Mouse (Mus musculus): Measurements from ENCODE around the gene Gon7. TPM values are rescaled to one million over a fixed set of nuclear protein-coding genes. Genes with fewer than 3 reads are reported as not detected.
A peak's percentile ranks its signal among the peaks of the same experiment; 100 is the strongest.

Gon7 gene
- polyA plus RNA-seq, 1 experiment = 11.2 TPM

DNA sequence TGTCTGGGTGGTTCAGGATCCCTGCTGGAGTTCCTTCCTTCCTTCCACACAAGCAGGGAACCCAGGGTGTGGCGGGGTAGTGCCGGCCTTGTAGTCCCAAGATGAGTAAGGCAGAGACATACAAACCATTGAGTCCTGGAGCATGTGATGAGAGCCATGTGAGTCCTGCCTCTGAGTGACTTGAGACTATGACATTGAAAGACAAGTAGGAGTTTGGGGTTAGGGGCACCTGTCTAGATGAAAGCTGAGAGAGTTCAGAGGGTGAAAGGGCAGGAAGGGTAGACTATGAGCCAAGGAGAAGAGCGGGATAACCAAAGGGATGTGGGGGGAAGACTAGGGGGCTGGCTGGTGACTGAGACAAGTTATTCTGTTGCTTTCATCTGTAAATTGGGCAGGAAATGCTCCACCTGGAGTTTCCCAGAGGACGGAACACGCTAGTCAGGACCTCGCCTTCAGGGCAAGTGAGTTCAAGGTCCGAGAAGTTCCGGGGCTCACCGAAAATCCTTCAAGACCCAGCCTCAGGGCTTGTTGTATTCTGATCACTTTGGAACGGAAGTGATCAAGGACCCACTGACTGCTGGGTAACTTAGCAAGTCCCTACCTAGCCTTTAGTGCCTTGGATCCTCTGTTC lies 50.7 kb downstream of the Gon7 start:
- peak overlapping the region; percentile 95 for H3K27ac ChIP-seq (ENCODE audit: insufficient read depth, low read depth, low read length)
- H3K4me3 ChIP-seq (ENCODE audit: low read depth, low read length) = no peak overlapping the region
- H3K36me3 ChIP-seq (ENCODE audit: control insufficient read depth, insufficient read depth, low read length) = no peaks in the 10 kb centered on the region
- no peak; the same call in 1 of the 2 replicates for TF ChIP-seq POLR2A (IDR thresholded peaks at IDR 0.05; ENCODE audit: low read depth, low read length)
- no peak for TF ChIP-seq CTCF (IDR thresholded peaks at IDR 0.05; ENCODE audit: extremely low read depth, insufficient read length, insufficient replicate concordance, low read depth, low read length)
- WGBS = 47% methylated on average over 10 of the region's 10 CpGs
- peaks cover 26% of the 10 kb centered on the region for H3K4me1 ChIP-seq (ENCODE audit: control insufficient read depth, insufficient read depth, insufficient read length, low read length)
- no peaks in the 10 kb centered on the region for H3K27me3 ChIP-seq (ENCODE audit: control insufficient read depth, insufficient read depth, low read length)

DNA sequence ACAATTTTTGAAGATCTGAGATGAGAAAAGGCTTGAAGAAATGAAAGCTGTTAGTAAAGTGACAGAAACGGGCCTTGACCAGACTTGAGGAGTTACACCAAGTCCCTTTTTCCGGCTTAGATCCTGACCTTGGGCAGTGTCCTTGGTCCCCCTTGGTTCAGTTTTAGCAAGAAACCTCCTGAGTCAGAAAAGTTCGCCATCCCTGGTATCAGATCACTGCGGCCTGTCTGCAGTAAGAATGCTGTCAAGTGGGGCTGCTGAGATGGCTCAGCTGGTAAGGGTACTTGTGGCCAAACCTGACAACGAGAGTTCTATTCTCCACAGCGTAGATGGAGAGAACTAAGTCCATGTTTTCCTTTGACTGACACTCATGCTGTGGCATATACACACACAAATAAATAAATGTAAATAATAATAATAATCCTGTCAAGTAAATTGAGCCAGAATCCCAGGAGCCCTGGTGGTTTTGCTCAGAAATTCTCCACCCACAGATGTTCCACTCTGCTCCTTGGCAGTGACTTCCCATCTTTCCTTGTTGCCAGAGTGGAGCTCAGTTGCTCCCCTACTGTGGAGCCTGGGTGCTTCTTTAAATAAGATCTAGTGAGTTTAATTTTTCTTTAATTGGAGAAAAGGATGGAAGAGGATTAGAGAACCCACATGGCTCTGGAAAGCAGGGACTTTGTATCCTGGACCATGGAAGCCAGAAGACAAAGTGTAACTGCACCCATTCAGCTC lies 51.5 kb downstream of the Gon7 start:
- no peaks in the 10 kb centered on the region for H3K36me3 ChIP-seq (ENCODE audit: control insufficient read depth, insufficient read depth, low read length)
- 85% methylated on average over 6 of the region's 6 CpGs for WGBS
- peak overlapping the region; percentile 95 for H3K27ac ChIP-seq (ENCODE audit: insufficient read depth, low read depth, low read length)
- no peak overlapping the region for H3K4me3 ChIP-seq (ENCODE audit: low read depth, low read length)
- peaks cover 28% of the 10 kb centered on the region for H3K4me1 ChIP-seq (ENCODE audit: control insufficient read depth, insufficient read depth, insufficient read length, low read length)
- TF ChIP-seq POLR2A (IDR thresholded peaks at IDR 0.05; ENCODE audit: low read depth, low read length) (no peak), CTCF (IDR thresholded peaks at IDR 0.05; ENCODE audit: extremely low read depth, insufficient read length, insufficient replicate concordance, low read depth, low read length) (no peak)
- no peaks in the 10 kb centered on the region for H3K27me3 ChIP-seq (ENCODE audit: control insufficient read depth, insufficient read depth, low read length)

DNA sequence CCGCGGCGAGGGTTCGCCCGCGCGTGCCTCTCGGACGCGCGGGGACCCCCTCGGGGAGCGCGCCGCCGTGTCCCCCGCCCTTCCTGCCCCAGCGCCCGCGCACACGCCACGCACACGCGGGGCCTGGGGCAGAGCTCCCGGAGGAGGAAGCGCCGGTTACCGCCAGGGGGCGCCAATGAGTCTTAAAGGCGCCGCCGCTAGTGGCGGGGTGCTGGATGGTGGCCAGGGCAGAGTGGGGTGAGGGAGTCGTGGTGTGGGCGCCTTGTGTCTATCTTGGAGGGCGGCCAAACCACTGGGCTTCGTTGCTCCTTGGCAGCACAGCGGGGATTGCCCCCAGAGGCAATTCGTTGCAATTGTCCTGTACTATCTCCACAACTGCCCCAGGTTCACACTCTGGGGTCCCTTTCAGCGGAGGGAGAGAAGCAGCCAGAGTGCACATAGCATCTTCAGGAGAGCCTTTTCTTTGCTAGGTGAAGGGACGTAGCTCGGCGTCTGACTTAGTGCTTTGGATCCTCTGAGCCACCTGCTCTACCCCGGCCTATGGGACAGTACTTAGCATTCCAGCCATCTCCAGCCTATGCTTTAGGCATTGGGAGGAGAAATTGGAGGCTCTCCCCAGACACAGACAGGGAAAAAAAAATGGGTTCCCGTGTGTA lies 52.3 kb downstream of the Gon7 start:
- peaks cover 36% of the 10 kb centered on the region for H3K4me1 ChIP-seq (ENCODE audit: control insufficient read depth, insufficient read depth, insufficient read length, low read length)
- WGBS = 3% methylated on average over 45 of the region's 45 CpGs
- peak overlapping the region; percentile 85 for H3K4me3 ChIP-seq (ENCODE audit: low read depth, low read length)
- H3K27ac ChIP-seq (ENCODE audit: insufficient read depth, low read depth, low read length) = peak overlapping the region; percentile 66
- TF ChIP-seq POLR2A (IDR thresholded peaks at IDR 0.05; ENCODE audit: low read depth, low read length) = no peak
- peak; percentile 91 for TF ChIP-seq CTCF (IDR thresholded peaks at IDR 0.05; ENCODE audit: extremely low read depth, insufficient read length, insufficient replicate concordance, low read depth, low read length)
- no peaks in the 10 kb centered on the region for H3K27me3 ChIP-seq (ENCODE audit: control insufficient read depth, insufficient read depth, low read length)
- H3K36me3 ChIP-seq (ENCODE audit: control insufficient read depth, insufficient read depth, low read length) = no peaks in the 10 kb centered on the region

DNA sequence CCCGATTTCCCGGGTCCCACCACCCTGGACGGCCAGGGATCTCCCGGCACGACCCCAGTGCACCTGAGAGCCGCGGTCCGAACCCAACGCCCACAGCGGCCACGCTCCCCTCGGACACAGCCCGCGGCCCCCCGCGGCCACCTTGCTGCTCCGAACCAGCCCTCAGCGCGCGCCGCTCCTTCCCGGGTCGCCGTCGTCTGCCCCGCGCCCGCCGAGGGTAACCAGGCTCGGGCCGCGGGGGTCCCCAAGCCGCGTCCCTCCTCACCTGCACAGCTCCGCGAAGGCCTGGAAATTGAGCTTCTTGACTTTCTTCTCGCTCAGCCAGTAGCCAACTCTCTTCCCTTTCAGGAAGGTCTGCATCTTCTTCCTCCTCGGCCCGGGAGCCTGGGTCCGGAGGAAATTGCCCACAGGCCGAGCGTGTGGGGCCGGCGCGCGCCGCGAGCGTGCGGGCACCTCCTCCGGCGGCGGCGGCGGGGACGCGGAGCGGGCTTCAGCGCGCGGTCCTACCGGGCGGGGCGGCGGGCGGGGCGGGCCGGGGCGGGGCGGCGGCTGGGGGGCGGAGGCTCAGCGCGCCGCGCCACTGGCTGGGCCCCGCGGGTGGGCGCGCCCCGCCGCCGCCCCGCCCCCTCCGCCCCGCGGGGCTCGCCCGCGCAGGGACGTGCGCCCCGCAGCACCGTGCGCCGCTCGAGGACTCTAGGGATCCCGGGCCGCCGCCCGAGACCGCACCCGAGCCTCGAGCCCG lies 53.0 kb downstream of the Gon7 start, which contains the start of gene Itpk1:
Gene Itpk1 (minus strand): TSS at position 474 of the 742 bp plus-strand sequence.
- WGBS = under 1% methylated on average over 103 of the region's 105 CpGs
- no peaks in the 10 kb centered on the region for H3K27me3 ChIP-seq (ENCODE audit: control insufficient read depth, insufficient read depth, low read length)
- peak within 1 kb of the TSS; percentile 85 for H3K27ac ChIP-seq (ENCODE audit: insufficient read depth, low read depth, low read length)
- TF ChIP-seq CTCF (IDR thresholded peaks at IDR 0.05; ENCODE audit: extremely low read depth, insufficient read length, insufficient replicate concordance, low read depth, low read length) (no peak), POLR2A (IDR thresholded peaks at IDR 0.05; ENCODE audit: low read depth, low read length) (peak; percentile 72; the same call in 1 of the 2 replicates)
- no peaks in the 10 kb centered on the region for H3K36me3 ChIP-seq (ENCODE audit: control insufficient read depth, insufficient read depth, low read length)
- H3K4me3 ChIP-seq (ENCODE audit: low read depth, low read length) = peak within 1 kb of the TSS; percentile 96
- H3K4me1 ChIP-seq (ENCODE audit: control insufficient read depth, insufficient read depth, insufficient read length, low read length) = peaks cover 40% of the 10 kb centered on the region

DNA sequence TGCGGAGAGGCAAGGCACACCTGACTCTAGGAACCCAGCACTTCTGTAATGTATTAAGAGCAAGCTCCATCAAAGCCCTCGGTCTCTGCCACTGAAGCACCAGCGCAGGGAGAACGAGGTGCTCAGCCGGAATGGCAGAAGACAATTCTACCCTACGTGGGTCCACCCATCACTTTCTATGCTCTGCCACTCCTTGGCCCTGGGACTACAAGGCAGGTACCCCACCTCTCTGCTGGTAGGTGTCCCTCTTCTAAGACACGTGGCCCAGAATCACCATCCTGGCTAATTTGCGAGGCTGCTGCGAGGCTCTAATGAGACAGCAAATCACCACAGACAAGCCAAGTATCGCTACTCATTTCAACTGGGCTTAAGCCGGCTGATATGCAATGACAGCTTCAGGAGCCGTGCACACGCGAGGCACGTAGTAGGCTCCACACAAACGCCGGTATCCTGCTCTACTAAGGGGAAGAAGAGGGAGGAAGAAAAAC lies 53.6 kb downstream of the Gon7 start:
- Histone ChIP-seq H3K4me3 (ENCODE audit: low read depth, low read length) (peak overlapping the region; percentile 96), H3K27me3 (ENCODE audit: control insufficient read depth, insufficient read depth, low read length) (no peaks in the 10 kb centered on the region), H3K4me1 (ENCODE audit: control insufficient read depth, insufficient read depth, insufficient read length, low read length) (peaks cover 46% of the 10 kb centered on the region), H3K27ac (ENCODE audit: insufficient read depth, low read depth, low read length) (peak overlapping the region; percentile 85), H3K36me3 (ENCODE audit: control insufficient read depth, insufficient read depth, low read length) (no peaks in the 10 kb centered on the region)
- TF ChIP-seq CTCF (IDR thresholded peaks at IDR 0.05; ENCODE audit: extremely low read depth, insufficient read length, insufficient replicate concordance, low read depth, low read length) (no peak), POLR2A (IDR thresholded peaks at IDR 0.05; ENCODE audit: low read depth, low read length) (no peak; the same call in 1 of the 2 replicates)
- 4% methylated on average over 17 of the region's 17 CpGs for WGBS

DNA sequence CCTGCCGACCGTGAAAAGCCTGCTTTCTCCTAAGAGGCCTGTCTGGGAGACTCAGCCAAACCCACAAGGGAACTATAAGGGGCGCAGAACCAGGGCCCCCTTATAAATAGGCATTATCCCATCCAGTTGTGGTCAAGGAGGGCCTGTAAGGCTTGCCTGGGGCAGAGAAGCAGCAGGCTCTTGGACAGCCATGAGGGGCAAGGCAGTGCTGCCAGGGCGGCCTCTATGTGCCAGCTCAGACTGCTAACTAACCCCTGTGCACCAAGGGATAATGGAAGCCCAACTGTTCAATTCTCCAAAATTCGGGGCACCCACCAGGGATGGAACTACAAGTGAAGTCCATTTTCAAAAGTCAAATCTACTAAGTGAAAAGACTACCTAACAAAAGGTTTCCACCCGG lies 54.2 kb downstream of the Gon7 start:
- TF ChIP-seq POLR2A (IDR thresholded peaks at IDR 0.05; ENCODE audit: low read depth, low read length) = no peak
- TF ChIP-seq CTCF (IDR thresholded peaks at IDR 0.05; ENCODE audit: extremely low read depth, insufficient read length, insufficient replicate concordance, low read depth, low read length) = no peak
- Histone ChIP-seq H3K4me1 (ENCODE audit: control insufficient read depth, insufficient read depth, insufficient read length, low read length) (peaks cover 52% of the 10 kb centered on the region), H3K27me3 (ENCODE audit: control insufficient read depth, insufficient read depth, low read length) (no peaks in the 10 kb centered on the region), H3K36me3 (ENCODE audit: control insufficient read depth, insufficient read depth, low read length) (no peaks in the 10 kb centered on the region), H3K27ac (ENCODE audit: insufficient read depth, low read depth, low read length) (peak overlapping the region; percentile 85), H3K4me3 (ENCODE audit: low read depth, low read length) (peak overlapping the region; percentile 96)
- WGBS = 28% methylated on average over 6 of the region's 6 CpGs

Other genes with a start within 250 kb of the Gon7 start
- gene Chga, start 202.8 kb downstream of the Gon7 start, polyA plus RNA-seq (2012; rRNA removed) = 26.1 and 73.7 TPM in 2 replicates
- 104 and 324 TPM in 2 replicates for gene Itpk1, start 52.9 kb downstream of the Gon7 start, polyA plus RNA-seq (2012; rRNA removed)
- 0.30 and 0.74 TPM in 2 replicates for gene Moap1, start 14.1 kb downstream of the Gon7 start, polyA plus RNA-seq (2012; rRNA removed)
- 1.7 and 2.4 TPM in 2 replicates for gene Tmem251, start 14.0 kb downstream of the Gon7 start, polyA plus RNA-seq (2012; rRNA removed)
- gene Gm28051, start within 50 bp of the Gon7 start, polyA plus RNA-seq (2012; rRNA removed) = not detected in 2 replicates
- 2.7 and 4.5 TPM in 2 replicates for gene Ubr7, start 164 bp upstream of the Gon7 start, polyA plus RNA-seq (2012; rRNA removed)
- 0.47 and 0.84 TPM in 2 replicates for gene Gm20604, start 869 bp upstream of the Gon7 start, polyA plus RNA-seq (2012; rRNA removed)
- 5.5 and 11.5 TPM in 2 replicates for gene Btbd7, start 120.7 kb upstream of the Gon7 start, polyA plus RNA-seq (2012; rRNA removed)
- gene Cox8c, start 141.5 kb upstream of the Gon7 start, polyA plus RNA-seq (2012; rRNA removed) = not detected in 2 replicates
- gene Unc79, start 191.1 kb upstream of the Gon7 start, polyA plus RNA-seq (2012; rRNA removed) = 0.23 and 0.33 TPM in 2 replicates